8 mouse cellular contexts compared by ENCODE assay signal in the genomic region with DNA sequence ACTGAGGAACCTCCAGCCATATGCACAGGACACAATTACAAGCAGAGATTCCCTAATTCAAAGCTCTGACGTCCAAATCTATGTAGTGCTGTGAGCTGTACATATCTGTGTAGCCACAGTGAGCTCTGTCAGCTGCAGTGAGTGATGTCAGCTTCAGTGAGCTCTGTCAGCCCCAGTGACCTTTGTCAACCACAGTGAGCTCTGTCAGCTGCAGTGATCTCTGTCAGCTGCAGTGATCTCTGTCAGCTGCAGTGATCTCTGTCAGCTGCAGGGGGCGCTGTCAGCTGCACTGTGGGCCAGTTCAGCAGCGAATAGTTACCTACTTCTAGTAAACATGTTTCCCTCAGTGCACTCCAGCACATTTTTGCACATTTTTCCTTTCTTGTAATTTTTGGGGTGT. TPM values are rescaled to one million over a fixed set of nuclear protein-coding genes. Genes with fewer than 3 reads are reported as not detected.
A peak's percentile ranks its signal among the peaks of the same experiment; 100 is the strongest.
DNase-seq lines count a peak whose midpoint lies in the region; ATAC-seq lines count a peak whose summit lies in the region.

No protein-coding gene starts in this region.

- ATAC-seq in common myeloid progenitor, adult 5-6 weeks (replicated peaks; ENCODE audit: low read depth, poor library complexity, severe bottlenecking): peak; percentile 86
- no peak for ATAC-seq in monocyte, adult 5-6 weeks (replicated peaks; ENCODE audit: insufficient number of reproducible peaks, low FRiP score, low TSS enrichment, poor library complexity, severe bottlenecking)

- peak; percentile 44 to 58 for DNase-seq in heart, postnatal 10 days
- DNase-seq in heart, adult 8-10 months (ENCODE audit: low spot score): no peak
- peak; percentile 12 for DNase-seq in thymus, postnatal 14 days
- DNase-seq in thymus, postnatal 36 days: no peak
- peak; percentile 49 for DNase-seq in kidney, postnatal 14 days
- DNase-seq in retina, embryonic 14.5 days (ENCODE audit: low spot score): peak; percentile 58

- intact Hi-C loops in heart, postnatal 10 days (cut with DNase I): loop anchor here (2.0 to 10.0 kb wide), 2 partner anchors 423 to 595 kb away; no protein-coding TSS in a partner anchor

RNA-seq across cellular contexts. Expression of gene Prrxl1, which starts 10.2 kb away (rescaled TPM):
- not detected for total RNA-seq in heart, postnatal 10 days (2021)
- not detected for total RNA-seq in heart, adult 8-10 months (2022)
- total RNA-seq in common myeloid progenitor, adult 5-6 weeks (2017): not detected in 2 replicates
- total RNA-seq in monocyte, adult 5-6 weeks (2017): not detected in 3 replicates

Comparison
In these comparisons a context has a peak if more than half of its experiments do, and no peak if none do; other contexts are left out.
1. DNase-seq: peak in heart, postnatal 10 days (2 of 2), thymus, postnatal 14 days (single experiment), kidney, postnatal 14 days (single experiment) and retina, embryonic 14.5 days (single experiment); none in heart, adult 8-10 months (single experiment) and thymus, postnatal 36 days (0 of 2).